Mouse (Mus musculus): ENCODE data around the gene Naaladl1. TPM values are rescaled to one million over a fixed set of nuclear protein-coding genes. Genes with fewer than 3 reads are reported as not detected.
A peak's percentile ranks its signal among the peaks of the same experiment; 100 is the strongest.

Naaladl1 gene
- total and polyA plus RNA-seq, 2 experiments from 2014 or later, result 0.41 to 1.0 TPM

GRCm38 (mm10) chr19:6067724-6068415 lies 37.7 kb upstream of the Naaladl1 start, which contains the start of gene Tm7sf2:
Gene Tm7sf2 (minus strand): TSS chr19:6068373.
- H3K27me3 ChIP-seq (ENCODE audit: insufficient read depth, low read length), result no peaks in the 10 kb centered on the region
- peaks cover 27% of the 10 kb centered on the region for H3K36me3 ChIP-seq (ENCODE audit: insufficient read depth, low read length)
- peak within 1 kb of the TSS; percentile 85 for H3K27ac ChIP-seq (ENCODE audit: low read depth, low read length)
- H3K4me3 ChIP-seq (ENCODE audit: low read depth, low read length), result peak within 1 kb of the TSS; percentile 48
- 7% methylated on average over 33 of the region's 33 CpGs for WGBS
- no peaks in the 10 kb centered on the region for H3K9me3 ChIP-seq (ENCODE audit: low read length)
- peaks cover 6% of the 10 kb centered on the region for H3K4me1 ChIP-seq (ENCODE audit: insufficient read depth, low read length)
- peak within 1 kb of the TSS; percentile 65 for H3K9ac ChIP-seq (replicated peaks; ENCODE audit: low read length, poor library complexity, severe bottlenecking)
- peak; percentile 89 for ATAC-seq (ENCODE audit: low FRiP score)
- H3K4me2 ChIP-seq (ENCODE audit: low read depth, low read length, poor library complexity, severe bottlenecking), result peak within 1 kb of the TSS; percentile 77
- peak; percentile 95 for DNase-seq (ENCODE audit: low spot score)
- TF ChIP-seq CTCF (IDR thresholded peaks at IDR 0.05), result peak; percentile 15; the same call in 1 of the 2 replicates

GRCm38 (mm10) chr19:6068951-6069350 lies 36.6 kb upstream of the Naaladl1 start:
- DNase-seq (ENCODE audit: low spot score) (no peak), ATAC-seq (ENCODE audit: low FRiP score) (no peak)
- Histone ChIP-seq H3K4me2 (ENCODE audit: low read depth, low read length, poor library complexity, severe bottlenecking) (no peak overlapping the region), H3K9me3 (ENCODE audit: low read length) (no peaks in the 10 kb centered on the region), H3K27me3 (ENCODE audit: insufficient read depth, low read length) (no peaks in the 10 kb centered on the region), H3K36me3 (ENCODE audit: insufficient read depth, low read length) (peaks cover 31% of the 10 kb centered on the region), H3K9ac (replicated peaks; ENCODE audit: low read length, poor library complexity, severe bottlenecking) (no peak overlapping the region), H3K4me1 (ENCODE audit: insufficient read depth, low read length) (peaks cover 6% of the 10 kb centered on the region), H3K27ac (ENCODE audit: low read depth, low read length) (0 out of 2 replicates have a peak overlapping the region, but pooled peaks have one; percentile 3), H3K4me3 (ENCODE audit: low read depth, low read length) (no peak overlapping the region)
- 76% methylated on average over 4 of the region's 4 CpGs for WGBS
- no peak for TF ChIP-seq CTCF (IDR thresholded peaks at IDR 0.05)

GRCm38 (mm10) chr19:6069851-6070250 lies 35.7 kb upstream of the Naaladl1 start:
- H3K4me1 ChIP-seq (ENCODE audit: insufficient read depth, low read length), result peaks cover 6% of the 10 kb centered on the region
- no peaks in the 10 kb centered on the region for H3K9me3 ChIP-seq (ENCODE audit: low read length)
- no peak overlapping the region for H3K9ac ChIP-seq (replicated peaks; ENCODE audit: low read length, poor library complexity, severe bottlenecking)
- H3K36me3 ChIP-seq (ENCODE audit: insufficient read depth, low read length), result peaks cover 32% of the 10 kb centered on the region
- 91% methylated on average over 10 of the region's 10 CpGs for WGBS
- DNase-seq (ENCODE audit: low spot score), result no peak
- no peak for ATAC-seq (ENCODE audit: low FRiP score)
- H3K4me2 ChIP-seq (ENCODE audit: low read depth, low read length, poor library complexity, severe bottlenecking), result no peak overlapping the region
- no peaks in the 10 kb centered on the region for H3K27me3 ChIP-seq (ENCODE audit: insufficient read depth, low read length)
- H3K27ac ChIP-seq (ENCODE audit: low read depth, low read length), result no peak overlapping the region
- no peak for TF ChIP-seq CTCF (IDR thresholded peaks at IDR 0.05)
- no peak overlapping the region for H3K4me3 ChIP-seq (ENCODE audit: low read depth, low read length)

GRCm38 (mm10) chr19:6070571-6071250 lies 34.9 kb upstream of the Naaladl1 start:
- 93% methylated on average over 31 of the region's 31 CpGs for WGBS
- H3K9me3 ChIP-seq (ENCODE audit: low read length), result no peaks in the 10 kb centered on the region
- H3K36me3 ChIP-seq (ENCODE audit: insufficient read depth, low read length), result peaks cover 32% of the 10 kb centered on the region
- no peak overlapping the region for H3K4me2 ChIP-seq (ENCODE audit: low read depth, low read length, poor library complexity, severe bottlenecking)
- DNase-seq (ENCODE audit: low spot score), result no peak
- no peak overlapping the region for H3K4me3 ChIP-seq (ENCODE audit: low read depth, low read length)
- H3K27me3 ChIP-seq (ENCODE audit: insufficient read depth, low read length), result no peaks in the 10 kb centered on the region
- no peak overlapping the region for H3K9ac ChIP-seq (replicated peaks; ENCODE audit: low read length, poor library complexity, severe bottlenecking)
- no peak for TF ChIP-seq CTCF (IDR thresholded peaks at IDR 0.05)
- no peak for ATAC-seq (ENCODE audit: low FRiP score)
- H3K4me1 ChIP-seq (ENCODE audit: insufficient read depth, low read length), result peaks cover 6% of the 10 kb centered on the region
- no peak overlapping the region for H3K27ac ChIP-seq (ENCODE audit: low read depth, low read length)

GRCm38 (mm10) chr19:6071261-6071660 lies 34.3 kb upstream of the Naaladl1 start:
- no peak overlapping the region for H3K4me2 ChIP-seq (ENCODE audit: low read depth, low read length, poor library complexity, severe bottlenecking)
- H3K4me1 ChIP-seq (ENCODE audit: insufficient read depth, low read length), result peaks cover 7% of the 10 kb centered on the region
- no peak for TF ChIP-seq CTCF (IDR thresholded peaks at IDR 0.05)
- WGBS, result 94% methylated on average over 19 of the region's 19 CpGs
- no peak overlapping the region for H3K4me3 ChIP-seq (ENCODE audit: low read depth, low read length)
- H3K27ac ChIP-seq (ENCODE audit: low read depth, low read length), result no peak overlapping the region
- DNase-seq (ENCODE audit: low spot score) (no peak), ATAC-seq (ENCODE audit: low FRiP score) (no peak)
- no peaks in the 10 kb centered on the region for H3K27me3 ChIP-seq (ENCODE audit: insufficient read depth, low read length)
- H3K9ac ChIP-seq (replicated peaks; ENCODE audit: low read length, poor library complexity, severe bottlenecking), result no peak overlapping the region
- peaks cover 32% of the 10 kb centered on the region for H3K36me3 ChIP-seq (ENCODE audit: insufficient read depth, low read length)
- no peaks in the 10 kb centered on the region for H3K9me3 ChIP-seq (ENCODE audit: low read length)

- H3K9ac ChIP-seq (replicated peaks; ENCODE audit: low read length, poor library complexity, severe bottlenecking), result no peak overlapping the region
- peaks cover 7% of the 10 kb centered on the region for H3K4me1 ChIP-seq (ENCODE audit: insufficient read depth, low read length)
- H3K4me3 ChIP-seq (ENCODE audit: low read depth, low read length), result no peak overlapping the region
- H3K27me3 ChIP-seq (ENCODE audit: insufficient read depth, low read length), result no peaks in the 10 kb centered on the region
- ATAC-seq (ENCODE audit: low FRiP score), result no peak
- no peak for TF ChIP-seq CTCF (IDR thresholded peaks at IDR 0.05)
- H3K27ac ChIP-seq (ENCODE audit: low read depth, low read length), result no peak overlapping the region
- no peak overlapping the region for H3K4me2 ChIP-seq (ENCODE audit: low read depth, low read length, poor library complexity, severe bottlenecking)
- DNase-seq (ENCODE audit: low spot score), result no peak
- H3K36me3 ChIP-seq (ENCODE audit: insufficient read depth, low read length), result peaks cover 30% of the 10 kb centered on the region
- no peaks in the 10 kb centered on the region for H3K9me3 ChIP-seq (ENCODE audit: low read length)
- WGBS, result 93% methylated on average over 5 of the region's 5 CpGs
Measured at GRCm38 (mm10) chr19:6073889-6074288, 31.7 kb upstream of the Naaladl1 start.

Data from midbrain, postnatal 0 days (tissue).